Mouse (Mus musculus): ENCODE measurements around the gene Dhx37. TPM values are rescaled to one million over a fixed set of nuclear protein-coding genes. Genes with fewer than 3 reads are reported as not detected.
"Not testable (repeated sequence)": the region's sequence is repeated elsewhere in the genome, so short reads cannot be mapped to it uniquely, and the experiment has no call there.

Gene Dhx37
- total RNA-seq, 1 experiment from 2014 or later: 17.5 TPM

GRCm38 (mm10) chr5:125448631-125449030 lies 14.7 kb upstream of the Dhx37 start:
- DNase-seq: no peak

GRCm38 (mm10) chr5:125448026-125448425 lies 14.1 kb upstream of the Dhx37 start:
- DNase-seq: no peak

GRCm38 (mm10) chr5:125446344-125446743 lies 12.4 kb upstream of the Dhx37 start:
- DNase-seq: no peak

GRCm38 (mm10) chr5:125444554-125444953 lies 10.6 kb upstream of the Dhx37 start:
- DNase-seq: no peak

- DNase-seq: no peak
These were observed 10.0 kb upstream of the Dhx37 start for GRCm38 (mm10) chr5:125443915-125444314.

- DNase-seq: no peak
These were observed 9.4 kb upstream of the Dhx37 start for GRCm38 (mm10) chr5:125443335-125443734.

GRCm38 (mm10) chr5:125442136-125442995 lies 8.4 kb upstream of the Dhx37 start:
- DNase-seq: no peak

GRCm38 (mm10) chr5:125441234-125442114 lies 7.6 kb upstream of the Dhx37 start, which contains the start of gene Bri3bp:
TSS of gene Bri3bp (plus strand) at chr5:125441568.
- peak; percentile 74 for DNase-seq

- DNase-seq: no peak
These were observed 6.8 kb upstream of the Dhx37 start for GRCm38 (mm10) chr5:125440583-125441233.

- DNase-seq: not testable (repeated sequence)
These were observed 426 bp upstream of the Dhx37 start for GRCm38 (mm10) chr5:125434347-125434746.

- DNase-seq: not testable (repeated sequence)
These were observed 1.6 kb downstream of the Dhx37 start for GRCm38 (mm10) chr5:125432324-125432723.

- DNase-seq: peak; percentile 42
These were observed 7.6 kb downstream of the Dhx37 start for GRCm38 (mm10) chr5:125426343-125426742.

- no peak for DNase-seq
These were observed 8.1 kb downstream of the Dhx37 start for GRCm38 (mm10) chr5:125425698-125426276.

GRCm38 (mm10) chr5:125419124-125419523 lies 14.8 kb downstream of the Dhx37 start:
- no peak for DNase-seq

GRCm38 (mm10) chr5:125418636-125419035 lies 15.3 kb downstream of the Dhx37 start:
- DNase-seq: no peak

GRCm38 (mm10) chr5:125416183-125416582 lies 17.7 kb downstream of the Dhx37 start:
- no peak for DNase-seq

GRCm38 (mm10) chr5:125413763-125414162 lies 20.2 kb downstream of the Dhx37 start:
- DNase-seq: no peak

GRCm38 (mm10) chr5:125412536-125412935 lies 21.4 kb downstream of the Dhx37 start:
- DNase-seq: not testable (repeated sequence)

- peak; percentile 78 for DNase-seq
These were observed 21.9 kb downstream of the Dhx37 start for GRCm38 (mm10) chr5:125411972-125412530.

GRCm38 (mm10) chr5:125409348-125410090 lies 24.4 kb downstream of the Dhx37 start:
- no peak for DNase-seq

GRCm38 (mm10) chr5:125408842-125409241 lies 25.1 kb downstream of the Dhx37 start:
- peak; percentile 87 for DNase-seq
